Mouse (Mus musculus): ENCODE results near the gene Stk10. TPM values are rescaled to one million over a fixed set of nuclear protein-coding genes. Genes with fewer than 3 reads are reported as not detected.

Stk10 gene
- total RNA-seq, 2 experiments from 2014 or later, result 1.9 to 3.8 TPM

DNA sequence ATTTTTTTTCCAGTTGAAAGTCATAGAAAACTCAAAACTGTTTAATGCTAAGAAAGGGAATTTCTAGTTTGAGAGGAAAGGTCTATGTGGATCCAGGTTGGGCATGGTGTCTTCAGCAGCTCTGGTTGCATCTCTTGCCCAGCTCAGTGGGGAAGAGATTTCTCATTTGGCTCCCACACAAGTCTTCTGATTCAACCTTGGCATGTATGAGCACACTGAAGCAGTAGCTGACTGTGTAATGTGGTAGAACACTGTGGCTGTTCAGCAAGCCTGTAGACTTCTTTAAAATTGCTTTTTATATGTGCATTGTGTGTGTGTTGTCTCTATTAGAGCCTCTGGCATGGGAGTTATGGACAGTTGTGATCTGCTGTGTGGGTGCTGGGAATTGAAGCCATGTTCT lies 133.9 kb downstream of the Stk10 start:
- H3K4me3 ChIP-seq, result no peak overlapping the region
- peak; percentile 42 for DNase-seq
- peak overlapping the region; percentile 60 for H3K27ac ChIP-seq
- TF ChIP-seq CTCF (IDR thresholded peaks at IDR 0.05), result no peak
- intact Hi-C loops (cut with DNase I), result no loop called here

DNA sequence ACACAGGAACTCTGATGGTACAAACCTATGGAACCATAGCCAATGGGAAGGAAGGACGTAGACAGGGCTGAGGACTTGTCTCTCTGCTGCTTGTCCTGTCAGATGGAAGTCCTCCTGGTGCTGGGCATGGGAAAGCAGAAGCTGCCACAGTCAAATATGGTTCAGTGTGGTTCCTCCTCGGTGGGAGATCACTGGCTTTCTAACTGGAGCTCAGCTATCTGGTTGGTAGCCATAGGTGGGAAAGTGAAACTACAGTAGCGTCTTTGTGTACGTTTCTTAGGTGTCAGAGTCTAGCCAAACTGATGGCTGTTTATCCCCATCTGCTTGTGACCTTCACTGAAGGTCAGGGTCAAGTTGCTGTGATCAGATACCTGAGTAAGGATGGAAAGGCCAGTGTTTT lies 138.4 kb downstream of the Stk10 start:
- no peak for DNase-seq
- intact Hi-C loops (cut with DNase I), result no loop called here
- no peak for TF ChIP-seq CTCF (IDR thresholded peaks at IDR 0.05)

More for the DNA sequence above, 138.4 kb downstream of the Stk10 start:
- H3K4me3 ChIP-seq, result no peak overlapping the region
- H3K27ac ChIP-seq, result peak overlapping the region; percentile 46; the same call in 1 of the 2 replicates

Other genes with a start within 250 kb of the Stk10 start
- gene Hba-a1, start 249.8 kb upstream of the Stk10 start, total RNA-seq (2021), result 100 to 1,000 TPM; 219 to 309 TPM
- not detected for gene Hbq1b, start 246.3 kb upstream of the Stk10 start, total RNA-seq (2021)
- gene Hba-a2, start 236.8 kb upstream of the Stk10 start, total RNA-seq (2021), result 100 to 1,000 TPM; 153 to 208 TPM
- not detected for gene Hbq1a, start 233.2 kb upstream of the Stk10 start, total RNA-seq (2021)
- 1 to 10 TPM; 2.5 to 7.1 TPM for gene Sh3pxd2b, start 185.5 kb upstream of the Stk10 start, total RNA-seq (2021)
- gene Ubtd2, start 77.9 kb upstream of the Stk10 start, total RNA-seq (2021), result 10 to 100 TPM in 1 of 2 experiments, 1 to 10 TPM in 1; 9.3 to 12.1 TPM
- 1 to 10 TPM; 1.0 to 2.0 TPM for gene Efcab9, start 1.2 kb upstream of the Stk10 start, total RNA-seq (2021)
- 10 to 100 TPM; 56.9 to 68.9 TPM for gene Fbxw11, start 109.4 kb downstream of the Stk10 start, total RNA-seq (2021)